Mouse (Mus musculus) liver, embryonic 14.5 days (tissue): ENCODE measurements around the gene 1500015O10Rik.

Source experiments
- CTCF ChIP-seq: IDR thresholded peaks from 2 replicates; pipeline ENCODE4 v1.5.1; 2016; ENCODE audit warnings: antibody characterized with exemption, low read depth, control low read depth
- EP300 ChIP-seq: IDR thresholded peaks from 2 replicates; pipeline ENCODE4 v1.6.1; 2016; ENCODE audit warnings: antibody characterized with exemption, low read depth

GRCm38 (mm10) chr1:43732657-43733056, 2.3 kb downstream of the 1500015O10Rik start:
- TF ChIP-seq CTCF (no peak), EP300 (no peak)
